ENCODE assay signal across 22 mouse cellular contexts in genomic region chr7:127858258-127858657, GRCm38 (mm10). TPM values are rescaled to one million over a fixed set of nuclear protein-coding genes. Genes with fewer than 3 reads are reported as not detected.
A peak's percentile ranks its signal among the peaks of the same experiment; 100 is the strongest.
DNase-seq lines count a peak whose midpoint lies in the region; ATAC-seq and TF ChIP-seq lines count a peak whose summit lies in the region.
"Had no signal": no experiment of that assay in that cellular context is flagged by ENCODE, and none has a peak within 500 bp of the region (broad histone marks: within the 10 kb centered on the region; RNA-seq: fewer than 3 reads in every experiment).

No protein-coding gene starts in this region.

- H3K9ac ChIP-seq in liver, embryonic 14.5 days (replicated peaks) = no peak overlapping the region
- H3K9ac ChIP-seq in neural tube, embryonic 15.5 days (replicated peaks) = no peak overlapping the region
- H3K9ac ChIP-seq: embryonic facial prominence, embryonic 15.5 days; hindbrain, embryonic 12.5 days had no signal

- no peak overlapping the region for H3K27ac ChIP-seq in liver, embryonic 14.5 days
- no peak overlapping the region for H3K27ac ChIP-seq in neural tube, embryonic 15.5 days (replicated peaks)
- H3K27ac ChIP-seq: embryonic facial prominence, embryonic 15.5 days; forebrain, embryonic 10.5 days; heart, embryonic 10.5 days; hindbrain, embryonic 12.5 days had no signal

- H3K4me2 ChIP-seq in liver, embryonic 14.5 days (ENCODE audit: low read depth) = no peak overlapping the region
- no peak overlapping the region for H3K4me2 ChIP-seq in neural tube, embryonic 15.5 days
- H3K4me2 ChIP-seq: embryonic facial prominence, embryonic 15.5 days; hindbrain, embryonic 12.5 days had no signal

- H3K36me3 ChIP-seq in megakaryocyte, embryonic 14.5 days (replicated peaks; ENCODE audit: low read length) = peaks cover 33% of the 10 kb centered on the region
- no peaks in the 10 kb centered on the region for H3K36me3 ChIP-seq in liver, embryonic 14.5 days (replicated peaks; ENCODE audit: control insufficient read depth, insufficient read depth, low read depth)
- H3K36me3 ChIP-seq in neural tube, embryonic 15.5 days = no peaks in the 10 kb centered on the region
- H3K36me3 ChIP-seq: embryonic facial prominence, embryonic 15.5 days; heart, embryonic 10.5 days had no signal

- no peak for TF ChIP-seq CTCF in liver, embryonic 14.5 days (IDR thresholded peaks at IDR 0.05; ENCODE audit: low read depth)

- no peak for TF ChIP-seq EP300 in liver, embryonic 14.5 days (IDR thresholded peaks at IDR 0.05; ENCODE audit: low read depth)

- no peaks in the 10 kb centered on the region for H3K9me3 ChIP-seq in megakaryocyte, embryonic 14.5 days
- H3K9me3 ChIP-seq in liver, embryonic 14.5 days (ENCODE audit: control insufficient read depth, low read length) = no peaks in the 10 kb centered on the region
- no peaks in the 10 kb centered on the region for H3K9me3 ChIP-seq in neural tube, embryonic 15.5 days (replicated peaks)
- H3K9me3 ChIP-seq: embryonic facial prominence, embryonic 15.5 days; forebrain, embryonic 10.5 days; heart, embryonic 10.5 days; hindbrain, embryonic 12.5 days had no signal

- no peak for DNase-seq in liver, embryonic 14.5 days (ENCODE audit: low read depth in 3 of 3, low spot score in 3 of 3)
- DNase-seq in kidney, adult 11 months = no peak
- no peak for DNase-seq in spleen, adult 12 weeks (ENCODE audit: low spot score)
- DNase-seq: adrenal gland, adult 8-10 months; adrenal gland, postnatal 36 days; cerebellum, adult 2 months; cerebellum, postnatal 10 days; embryo, embryonic 11 days; gastrocnemius, postnatal 36 days; heart, postnatal 10 days; heart, postnatal 4 days had no signal

- H3K27me3 ChIP-seq in megakaryocyte, embryonic 14.5 days (replicated peaks) = no peaks in the 10 kb centered on the region
- H3K27me3 ChIP-seq in liver, embryonic 14.5 days (ENCODE audit: control insufficient read depth, insufficient read depth, low read length) = no peaks in the 10 kb centered on the region
- no peaks in the 10 kb centered on the region for H3K27me3 ChIP-seq in neural tube, embryonic 15.5 days (replicated peaks)
- H3K27me3 ChIP-seq: CH12.LX; embryonic facial prominence, embryonic 15.5 days; hindbrain, embryonic 12.5 days had no signal

- no peak for ATAC-seq in megakaryocyte, adult 5-6 weeks (ENCODE audit: poor library complexity, severe bottlenecking)
- ATAC-seq in common myeloid progenitor, adult 5-6 weeks (replicated peaks; ENCODE audit: low read depth, poor library complexity, severe bottlenecking) = peak; percentile 89
- ATAC-seq in liver, embryonic 14.5 days (ENCODE audit: insufficient read depth) = peak; percentile 51; the same call in 1 of the 2 replicates
- ATAC-seq in neural tube, embryonic 15.5 days (ENCODE audit: low FRiP score) = no peak
- ATAC-seq: forebrain, embryonic 14.5 days had no signal

- WGBS in liver, embryonic 14.5 days (ENCODE audit: insufficient replicate concordance) = 21% methylated on average over 6 of the region's 6 CpGs
- 97% methylated on average over 6 of the region's 6 CpGs for WGBS in neural tube, embryonic 15.5 days

- H3K4me3 ChIP-seq in megakaryocyte, embryonic 14.5 days (replicated peaks) = peak overlapping the region; percentile 59
- H3K4me3 ChIP-seq in liver, embryonic 14.5 days (ENCODE audit: insufficient read depth in 1 of 2, low read depth in 2 of 2, low read length in 2 of 2) = no peak overlapping the region
- no peak overlapping the region for H3K4me3 ChIP-seq in neural tube, embryonic 15.5 days (replicated peaks)
- H3K4me3 ChIP-seq: embryonic facial prominence, embryonic 15.5 days; erythroblast, embryonic 14.5 days; forebrain, embryonic 10.5 days; heart, embryonic 10.5 days; hindbrain, embryonic 12.5 days had no signal

- peaks cover 50% of the 10 kb centered on the region for H3K4me1 ChIP-seq in megakaryocyte, embryonic 14.5 days
- peaks cover 0 to 3% of the 10 kb centered on the region in 2 experiments; a peak in 1 of 4 replicates for H3K4me1 ChIP-seq in liver, embryonic 14.5 days (replicated peaks; ENCODE audit: control insufficient read depth in 2 of 2, insufficient read depth in 2 of 2, low read length in 1 of 2)
- no peaks in the 10 kb centered on the region for H3K4me1 ChIP-seq in neural tube, embryonic 15.5 days
- H3K4me1 ChIP-seq: embryonic facial prominence, embryonic 15.5 days; forebrain, embryonic 10.5 days; heart, embryonic 10.5 days; hindbrain, embryonic 12.5 days had no signal

RNA-seq across cellular contexts. Expression of gene Zfp646, which starts 17.8 kb away (rescaled TPM):
- 1.0 and 6.3 TPM in 2 replicates for polyA plus RNA-seq in megakaryocyte, embryonic 14.5 days (2012; ENCODE audit: insufficient read depth, low replicate concordance)
- total RNA-seq in megakaryocyte, adult 5-6 weeks (2015) = 16.4 and 22.5 TPM in 2 replicates
- 32.2 and 36.8 TPM in 2 replicates for total RNA-seq in megakaryocyte, adult 5-6 weeks (2017)
- 47.1 and 50.4 TPM in 2 replicates for total RNA-seq in common myeloid progenitor, adult 5-6 weeks (2017)
- 5.8 and 6.7 TPM in 2 replicates for polyA plus RNA-seq in liver, embryonic 14.5 days (2012; rRNA removed)
- polyA plus RNA-seq in liver, embryonic 14.5 days (2014; fragmentation: Nextera tagmentation; extraction: Ambion mirVana) = 4.6 and 5.1 TPM in 2 replicates
- polyA plus RNA-seq in neural tube, embryonic 15.5 days (2015; fragmentation: Nextera tagmentation; extraction: Ambion mirVana) = 7.0 and 8.6 TPM in 2 replicates

RNA-seq across cellular contexts. Expression of gene Zfp668, which starts 18.4 kb away (rescaled TPM):
- polyA plus RNA-seq in megakaryocyte, embryonic 14.5 days (2012; ENCODE audit: insufficient read depth, low replicate concordance) = 9.4 and 18.0 TPM in 2 replicates
- 2.9 and 5.7 TPM in 2 replicates for total RNA-seq in megakaryocyte, adult 5-6 weeks (2015)
- 1.9 and 3.1 TPM in 2 replicates for total RNA-seq in megakaryocyte, adult 5-6 weeks (2017)
- 3.2 and 10.5 TPM in 2 replicates for total RNA-seq in common myeloid progenitor, adult 5-6 weeks (2017)
- 3.0 TPM in 2 replicates for polyA plus RNA-seq in liver, embryonic 14.5 days (2012; rRNA removed)
- 3.9 and 4.3 TPM in 2 replicates for polyA plus RNA-seq in liver, embryonic 14.5 days (2014; fragmentation: Nextera tagmentation; extraction: Ambion mirVana)
- 28.9 and 30.4 TPM in 2 replicates for polyA plus RNA-seq in neural tube, embryonic 15.5 days (2015; fragmentation: Nextera tagmentation; extraction: Ambion mirVana)

RNA-seq across cellular contexts. Expression of gene Prss53, which starts 32.5 kb away (rescaled TPM):
- polyA plus RNA-seq in megakaryocyte, embryonic 14.5 days (2012; ENCODE audit: insufficient read depth, low replicate concordance) = 0.44 TPM in 1 of 2 replicates, not detected in the other
- total RNA-seq in megakaryocyte, adult 5-6 weeks (2015) = 0.48 TPM in 1 of 2 replicates, not detected in the other
- not detected in 2 replicates for total RNA-seq in megakaryocyte, adult 5-6 weeks (2017)
- 0.27 TPM in 1 of 2 replicates, not detected in the other for total RNA-seq in common myeloid progenitor, adult 5-6 weeks (2017)
- 0.38 and 0.48 TPM in 2 replicates for polyA plus RNA-seq in liver, embryonic 14.5 days (2012; rRNA removed)
- 0.05 and 0.29 TPM in 2 replicates for polyA plus RNA-seq in liver, embryonic 14.5 days (2014; fragmentation: Nextera tagmentation; extraction: Ambion mirVana)
- 1.1 and 1.2 TPM in 2 replicates for polyA plus RNA-seq in neural tube, embryonic 15.5 days (2015; fragmentation: Nextera tagmentation; extraction: Ambion mirVana)
- total RNA-seq: CH12.LX had no signal

RNA-seq across cellular contexts. Expression of gene Stx1b, which starts 33.9 kb away (rescaled TPM):
- polyA plus RNA-seq in megakaryocyte, embryonic 14.5 days (2012; ENCODE audit: insufficient read depth, low replicate concordance) = 0.02 TPM in 1 of 2 replicates, not detected in the other
- total RNA-seq in megakaryocyte, adult 5-6 weeks (2015) = 0.04 TPM in 1 of 2 replicates, not detected in the other
- total RNA-seq in megakaryocyte, adult 5-6 weeks (2017) = not detected in 2 replicates
- 0.64 TPM in 1 of 2 replicates, not detected in the other for total RNA-seq in common myeloid progenitor, adult 5-6 weeks (2017)
- polyA plus RNA-seq in liver, embryonic 14.5 days (2012; rRNA removed) = 0.95 and 1.1 TPM in 2 replicates
- polyA plus RNA-seq in liver, embryonic 14.5 days (2014; fragmentation: Nextera tagmentation; extraction: Ambion mirVana) = 0.05 and 0.21 TPM in 2 replicates
- polyA plus RNA-seq in neural tube, embryonic 15.5 days (2015; fragmentation: Nextera tagmentation; extraction: Ambion mirVana) = 66.0 and 70.8 TPM in 2 replicates

RNA-seq across cellular contexts. Expression of gene Stx4a, which starts 34.2 kb away (rescaled TPM):
- 27.2 and 167 TPM in 2 replicates for polyA plus RNA-seq in megakaryocyte, embryonic 14.5 days (2012; ENCODE audit: insufficient read depth, low replicate concordance)
- 59.2 and 68.7 TPM in 2 replicates for total RNA-seq in megakaryocyte, adult 5-6 weeks (2015)
- total RNA-seq in megakaryocyte, adult 5-6 weeks (2017) = 37.7 and 45.0 TPM in 2 replicates
- 47.6 and 56.9 TPM in 2 replicates for total RNA-seq in common myeloid progenitor, adult 5-6 weeks (2017)
- polyA plus RNA-seq in liver, embryonic 14.5 days (2012; rRNA removed) = 20.4 and 34.9 TPM in 2 replicates
- polyA plus RNA-seq in liver, embryonic 14.5 days (2014; fragmentation: Nextera tagmentation; extraction: Ambion mirVana) = 7.2 and 8.1 TPM in 2 replicates
- 20.2 and 25.4 TPM in 2 replicates for polyA plus RNA-seq in neural tube, embryonic 15.5 days (2015; fragmentation: Nextera tagmentation; extraction: Ambion mirVana)

Comparison
In these comparisons a context has a peak if more than half of its experiments do, and no peak if none do; other contexts are left out.
1. ATAC-seq: peak in common myeloid progenitor, adult 5-6 weeks (single experiment) and liver, embryonic 14.5 days (single experiment); none in megakaryocyte, adult 5-6 weeks (single experiment) and neural tube, embryonic 15.5 days (single experiment).